Mouse (Mus musculus) embryo, embryonic 11.5 days (tissue): ENCODE results near the gene Col5a1.

Experiments used
- DNase-seq: peaks from one replicate; pipeline ENCODE4 v3.0.0-alpha.2; 2012; ENCODE audit warnings: low read depth, low spot score

The Col5a1 gene

DNA sequence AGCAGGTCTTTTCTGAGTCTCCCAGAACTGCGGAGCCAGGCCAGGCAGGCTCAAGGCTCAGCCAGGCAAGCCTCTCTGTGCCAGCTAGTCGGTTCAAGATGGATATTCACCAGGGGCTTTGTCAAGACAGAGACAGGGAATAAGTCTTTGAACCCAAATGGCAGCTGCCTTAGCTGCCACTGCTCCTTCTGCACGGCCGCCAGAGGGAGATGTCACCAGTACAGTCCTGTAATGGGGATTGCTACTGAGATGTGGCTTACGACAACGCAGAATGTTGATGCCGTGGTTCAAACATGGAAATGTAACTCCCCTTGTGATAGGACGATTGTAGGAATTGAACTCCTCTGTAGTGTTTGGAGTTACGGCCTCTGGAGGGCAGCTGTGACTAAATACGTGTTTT lies 199.9 kb downstream of the Col5a1 start:
- DNase-seq = no peak

- no peak for DNase-seq
Observed at GRCm38 (mm10) chr2:28089095-28089494, 202.9 kb downstream of the Col5a1 start.
